Mouse (Mus musculus) cerebellum, adult (tissue): ENCODE data around the gene Mtss1l.
"Not testable (repeated sequence)": the region's sequence is repeated elsewhere in the genome, so short reads cannot be mapped to it uniquely, and the experiment has no call there.

Source experiments
- ATAC-seq: cut with Nextera tagmentation; 2 replicates; pipeline ENCODE4 v1.9.2; 2017; ENCODE audit warnings: mild to moderate bottlenecking, moderate library complexity, mixed read lengths; ENCODE audit not compliant: insufficient number of reproducible peaks, low FRiP score, low TSS enrichment

The Mtss1l gene

DNA sequence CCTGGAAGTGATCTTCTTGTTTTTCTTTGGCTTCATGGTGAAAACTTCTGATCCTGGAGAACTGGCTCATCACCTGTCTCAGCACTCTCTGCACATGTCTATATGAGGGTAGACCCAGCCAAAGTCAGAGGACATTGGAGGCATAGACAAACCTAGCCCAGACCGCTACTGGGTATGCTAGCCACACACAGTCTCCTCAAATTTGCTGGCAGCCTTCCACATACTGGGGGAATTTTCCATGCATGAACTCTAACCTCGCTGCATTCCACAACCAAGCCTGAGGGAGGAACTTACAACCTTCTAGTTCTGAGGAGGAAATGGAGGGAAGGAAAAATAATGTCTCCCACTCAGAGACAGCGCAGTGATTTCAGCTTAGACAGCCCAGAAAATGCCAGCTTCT lies 52.8 kb downstream of the Mtss1l start:
- no peak for ATAC-seq

- ATAC-seq: no peak
These were observed 53.4 kb downstream of the Mtss1l start for GRCm38 (mm10) chr8:110774725-110775124.

- ATAC-seq: no peak
These were observed 54.0 kb downstream of the Mtss1l start for GRCm38 (mm10) chr8:110775316-110775715.

DNA sequence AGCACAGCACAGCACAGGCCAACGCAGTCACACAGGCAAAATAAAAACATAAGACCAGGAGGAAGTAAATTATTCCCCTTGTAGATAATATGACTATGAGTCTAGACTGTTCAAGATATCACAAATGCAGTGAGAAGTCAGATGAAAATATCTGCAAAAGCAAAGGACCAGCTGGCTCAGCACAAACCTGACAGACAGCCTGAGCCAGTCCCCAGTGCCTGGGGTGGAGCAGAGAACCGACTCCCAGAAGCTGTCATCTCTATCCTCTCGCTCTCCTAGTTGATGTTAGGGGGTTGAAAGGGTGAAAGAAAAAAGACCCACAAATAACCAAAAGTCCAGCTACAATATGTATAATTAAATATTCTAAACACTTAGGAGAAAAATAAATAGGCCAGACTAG lies 54.4 kb downstream of the Mtss1l start:
- no peak for ATAC-seq

DNA sequence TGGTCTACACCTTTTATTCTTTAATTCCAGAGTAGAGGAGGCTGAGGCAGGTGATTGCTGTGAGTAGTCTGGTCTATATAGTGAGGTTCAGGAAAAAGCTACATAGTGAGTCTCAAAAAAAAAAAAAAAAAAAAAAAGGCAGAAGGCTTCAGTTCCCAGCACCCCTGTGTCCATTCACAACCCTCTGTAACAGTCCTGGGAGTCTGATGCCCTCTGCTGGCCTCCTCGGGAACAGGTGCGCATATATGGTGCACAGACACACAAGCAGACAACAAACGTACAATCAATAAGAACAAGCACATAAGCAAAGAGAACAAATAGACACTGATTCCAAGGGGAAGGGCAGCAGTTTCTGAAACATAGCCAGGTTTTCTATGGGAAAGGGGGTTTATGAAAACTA lies 55.1 kb downstream of the Mtss1l start:
- ATAC-seq: no peak

DNA sequence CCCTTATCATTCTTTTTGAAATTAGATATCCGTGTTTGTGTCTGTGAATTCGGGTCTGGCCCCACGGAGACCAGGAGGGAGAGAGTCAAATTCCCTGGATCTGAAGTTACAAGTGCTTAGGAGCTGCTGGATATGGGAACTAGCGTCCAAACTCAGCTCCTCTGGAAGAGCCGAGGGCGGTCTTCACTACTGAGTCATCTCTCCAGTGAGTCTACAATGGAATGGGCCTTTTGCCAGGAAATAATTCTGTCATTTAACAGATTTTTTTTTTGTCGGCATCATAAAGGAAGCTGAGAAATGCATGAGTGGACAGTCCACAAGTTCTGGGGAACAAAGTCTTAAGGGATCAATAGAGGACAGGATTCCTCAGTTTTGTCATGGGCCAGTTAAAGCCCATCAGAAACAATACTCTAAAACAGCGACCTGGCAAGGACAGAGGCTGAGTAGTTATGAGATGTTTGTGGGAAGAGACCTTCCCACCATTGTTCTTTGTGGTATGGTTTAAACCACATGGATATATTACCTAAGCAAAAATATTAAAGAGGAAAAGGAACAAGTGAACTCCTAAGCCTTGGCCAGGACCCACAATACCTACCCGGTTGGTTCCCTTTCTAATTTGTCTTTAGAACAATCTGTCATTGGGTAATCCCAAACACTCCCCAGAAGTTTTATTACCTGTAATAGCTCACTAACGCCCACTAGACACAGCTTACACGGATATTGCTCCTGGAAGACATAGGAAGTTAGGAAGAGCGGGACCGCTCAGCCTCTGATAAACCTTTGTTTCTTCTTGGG lies 58.8 kb downstream of the Mtss1l start:
- no peak for ATAC-seq

- no peak for ATAC-seq
These were observed 64.1 kb downstream of the Mtss1l start for GRCm38 (mm10) chr8:110785366-110785765.

GRCm38 (mm10) chr8:110786501-110786900 lies 65.2 kb downstream of the Mtss1l start:
- not testable (repeated sequence) for ATAC-seq

DNA sequence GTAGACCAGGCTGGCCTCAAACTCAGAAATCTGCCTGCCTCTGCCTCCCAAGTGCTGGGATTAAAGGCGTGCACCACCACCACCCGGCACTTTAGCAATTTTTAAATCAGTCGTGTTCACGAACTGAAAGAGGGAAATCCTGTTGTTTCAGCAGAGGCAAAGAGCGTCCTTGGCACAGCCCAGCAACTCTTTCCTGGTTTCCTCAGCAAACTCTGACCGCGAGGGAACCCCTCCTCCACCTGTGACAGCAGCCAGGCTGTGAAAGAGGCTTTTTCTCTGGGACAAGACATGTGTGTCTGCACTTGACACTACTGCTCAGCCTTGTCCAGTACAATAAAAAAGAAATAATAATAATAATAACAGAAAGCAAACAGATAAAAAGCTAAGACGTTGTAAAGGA lies 65.7 kb downstream of the Mtss1l start:
- ATAC-seq: no peak

DNA sequence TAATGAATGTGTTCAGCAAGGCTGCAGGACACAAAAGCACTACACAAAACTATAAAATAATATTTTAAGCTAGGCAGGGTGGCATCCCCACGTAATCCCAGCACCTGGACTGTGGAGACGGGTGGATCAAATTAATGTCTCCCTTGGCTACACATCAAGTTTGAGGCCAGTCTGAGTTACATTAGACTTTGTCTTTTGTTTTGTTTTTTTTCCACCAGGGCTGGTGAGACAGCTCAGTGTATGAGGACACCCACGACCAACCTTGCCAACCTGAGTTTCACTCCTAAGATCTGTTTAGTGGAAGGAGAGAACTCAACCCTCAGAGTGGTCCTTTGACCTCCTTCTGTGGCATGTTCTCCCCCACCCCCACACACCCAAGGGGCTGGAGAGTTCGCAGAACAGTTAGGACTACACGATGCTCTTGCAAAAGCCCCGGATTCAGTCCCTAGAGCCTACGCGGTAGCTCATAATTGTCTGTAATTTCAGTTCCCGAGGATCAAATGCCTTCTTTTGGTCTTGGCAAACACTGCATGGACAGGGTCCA lies 66.2 kb downstream of the Mtss1l start:
- ATAC-seq: no peak

DNA sequence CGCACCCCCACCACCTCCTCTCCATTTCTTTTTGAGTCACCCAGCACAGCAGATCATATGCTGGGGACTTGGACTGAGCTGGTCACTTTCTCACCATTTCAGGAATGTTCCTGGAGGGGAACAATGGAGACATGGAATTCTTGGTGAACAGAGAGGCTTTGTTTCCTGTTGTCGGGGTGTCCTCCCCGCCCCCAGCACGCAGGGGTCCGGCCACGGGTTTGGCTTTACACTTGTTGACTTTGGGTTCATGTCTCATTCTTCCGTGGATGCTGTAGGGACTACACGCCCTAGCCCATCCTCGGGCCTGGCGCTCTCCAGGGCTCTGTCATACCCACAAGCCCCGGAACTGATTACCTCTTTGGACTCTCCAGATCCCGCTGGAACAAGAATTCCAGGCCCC lies 67.7 kb downstream of the Mtss1l start:
- no peak for ATAC-seq

GRCm38 (mm10) chr8:110789571-110789970 lies 68.3 kb downstream of the Mtss1l start:
- no peak for ATAC-seq

DNA sequence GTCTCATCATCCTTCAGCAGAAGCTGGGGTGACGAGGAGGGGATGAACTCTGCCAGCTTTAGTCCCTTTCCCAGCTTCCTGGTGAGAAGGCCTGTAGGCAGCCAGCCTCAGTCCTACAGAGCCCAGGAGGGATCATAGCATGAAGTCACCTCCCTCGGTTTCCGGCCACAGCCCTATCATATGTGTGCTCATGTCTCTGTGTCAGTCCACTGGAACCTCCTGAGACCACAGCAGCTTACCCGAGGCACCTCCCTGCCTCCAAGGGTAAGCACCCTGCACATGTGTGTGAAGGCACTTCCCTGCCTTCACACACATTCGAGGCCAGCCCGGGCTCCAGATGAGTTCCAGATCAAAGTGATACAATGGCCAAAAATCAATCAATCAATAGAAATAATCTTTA lies 69.0 kb downstream of the Mtss1l start:
- ATAC-seq: no peak
